Mouse (Mus musculus) stomach, embryonic 16.5 days (tissue): ENCODE data around the gene Gprc5d. TPM values are rescaled to one million over a fixed set of nuclear protein-coding genes. Genes with fewer than 3 reads are reported as not detected.
A peak's percentile ranks its signal among the peaks of the same experiment; 100 is the strongest.

Experiments used
- ATAC-seq: fragments of 200-750 bp; cut with Nextera tagmentation; 2 replicates; pipeline ENCODE4 v1.8.0; 2017; ENCODE audit warnings: moderate number of reproducible peaks, moderate TSS enrichment; ENCODE audit not compliant: insufficient read depth, low FRiP score
- H3K27ac ChIP-seq: fragments of 300-500 bp; sonication (generic); 2 replicates; pipeline ENCODE4 v1.5.1; 2014; ENCODE audit warnings: low read length
- H3K27me3 ChIP-seq: fragments of 300-500 bp; sonication (generic); 2 replicates; pipeline ENCODE4 v1.6.1; 2014; ENCODE audit warnings: low read length, control low read depth, mixed read lengths; ENCODE audit not compliant: control insufficient read depth, insufficient read depth
- H3K36me3 ChIP-seq: fragments of 300-500 bp; sonication (generic); 2 replicates; pipeline ENCODE4 v1.6.1; 2014; ENCODE audit warnings: low read length; ENCODE audit not compliant: control insufficient read depth, insufficient read depth
- H3K4me1 ChIP-seq: fragments of 300-500 bp; sonication (generic); 2 replicates; pipeline ENCODE4 v1.6.1; 2014; ENCODE audit warnings: low read length, control low read depth, mixed read lengths; ENCODE audit not compliant: control insufficient read depth, insufficient read depth
- H3K4me2 ChIP-seq: fragments of 300-500 bp; sonication (generic); 2 replicates; pipeline ENCODE4 v1.6.1; 2014; ENCODE audit warnings: low read depth, low read length, mixed read lengths
- H3K4me3 ChIP-seq: fragments of 300-500 bp; sonication (generic); replicated peaks from 2 replicates; pipeline ENCODE4 v1.5.1; 2014; ENCODE audit warnings: mild to moderate bottlenecking, low read length
- H3K9ac ChIP-seq: fragments of 300-500 bp; sonication (generic); 2 replicates; pipeline ENCODE4 v1.6.1; 2014; ENCODE audit warnings: low read length
- H3K9me3 ChIP-seq: fragments of 300-500 bp; sonication (generic); replicated peaks from 2 replicates; pipeline ENCODE4 v1.6.1; 2016; ENCODE audit warnings: low read length, control low read depth; ENCODE audit not compliant: control insufficient read depth
- WGBS: fragments of 180-500 bp; shearing (Covaris S2); extraction: QIAGEN DNeasy Blood & Tissue Kit; methylation state at CpG from one replicate; pipeline ENCODE4 v1.1.7; 2014; 5-methylcytosine and 5-hydroxymethylcytosine counted together
- polyA plus RNA-seq: library from polyadenylated mRNA; unstranded; fragments of >200 nt; fragmentation: Nextera tagmentation; extraction: Ambion mirVana; gene quantifications from 2 replicates; pipeline ENCODE4 v1.2.1, GENCODE M21; 2015

The Gprc5d gene
- 0.13 and 0.40 TPM in 2 replicates for polyA plus RNA-seq

DNA sequence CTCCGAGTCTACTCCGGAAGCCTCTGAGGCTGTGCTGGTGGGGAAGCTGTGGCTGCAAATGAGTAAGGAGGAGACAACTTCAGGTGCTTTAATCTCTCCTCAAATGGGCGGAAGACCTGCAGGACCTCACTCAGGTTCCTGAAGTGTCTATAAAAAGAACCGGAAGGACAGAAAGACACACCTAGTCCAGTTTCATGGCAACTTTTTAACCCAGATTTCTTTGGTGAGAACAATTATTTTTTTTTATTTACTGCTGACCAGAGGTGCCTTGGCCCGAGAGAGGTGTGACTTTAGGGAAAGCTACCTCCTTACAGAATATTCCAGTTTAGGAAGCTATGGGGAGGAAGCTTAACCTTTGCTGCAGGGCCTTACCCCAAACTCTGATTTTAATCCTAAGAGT is at the start of gene Gprc5d:
TSS of gene Gprc5d (minus strand) at position 101 of the 400 bp plus-strand sequence.
- Histone ChIP-seq H3K4me2 (no peak within 1 kb of the TSS), H3K9ac (no peak within 1 kb of the TSS), H3K36me3 (no peaks in the 10 kb centered on the region), H3K27ac (no peak within 1 kb of the TSS), H3K9me3 (no peaks in the 10 kb centered on the region), H3K27me3 (no peaks in the 10 kb centered on the region), H3K4me3 (no peak within 1 kb of the TSS), H3K4me1 (no peaks in the 10 kb centered on the region)
- ATAC-seq: no peak
- WGBS: 84% methylated on average over 5 of the region's 5 CpGs

DNA sequence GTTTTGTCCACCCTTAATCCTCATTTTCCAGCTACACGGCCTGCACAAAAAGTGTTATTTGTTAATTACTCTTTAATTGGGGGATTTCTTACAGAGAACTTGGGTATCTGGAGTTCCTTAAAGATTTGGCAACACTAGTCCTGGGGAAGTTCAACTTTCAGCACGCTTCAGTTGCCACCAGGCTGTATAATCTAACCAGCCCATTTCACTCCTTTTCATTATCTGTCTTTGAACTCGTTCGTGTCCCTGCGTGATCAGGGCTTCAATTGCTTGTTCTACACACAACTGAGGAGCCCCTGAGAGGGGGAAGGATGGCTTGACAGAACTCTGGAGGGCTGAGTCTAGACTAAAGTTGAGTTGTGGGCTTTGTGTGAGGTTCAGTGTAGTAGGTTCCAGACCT is 48.6 kb upstream of the Gprc5d start:
- 58% methylated on average over 5 of the region's 5 CpGs for WGBS
- Histone ChIP-seq H3K27ac (peak overlapping the region; percentile 91), H3K4me3 (peak overlapping the region; percentile 78), H3K9me3 (no peaks in the 10 kb centered on the region), H3K4me2 (peak overlapping the region; percentile 87), H3K36me3 (no peaks in the 10 kb centered on the region), H3K4me1 (peaks cover 26% of the 10 kb centered on the region), H3K9ac (0 out of 2 replicates have a peak overlapping the region, but pooled peaks have one; percentile 90), H3K27me3 (no peaks in the 10 kb centered on the region)
- no peak for ATAC-seq

DNA sequence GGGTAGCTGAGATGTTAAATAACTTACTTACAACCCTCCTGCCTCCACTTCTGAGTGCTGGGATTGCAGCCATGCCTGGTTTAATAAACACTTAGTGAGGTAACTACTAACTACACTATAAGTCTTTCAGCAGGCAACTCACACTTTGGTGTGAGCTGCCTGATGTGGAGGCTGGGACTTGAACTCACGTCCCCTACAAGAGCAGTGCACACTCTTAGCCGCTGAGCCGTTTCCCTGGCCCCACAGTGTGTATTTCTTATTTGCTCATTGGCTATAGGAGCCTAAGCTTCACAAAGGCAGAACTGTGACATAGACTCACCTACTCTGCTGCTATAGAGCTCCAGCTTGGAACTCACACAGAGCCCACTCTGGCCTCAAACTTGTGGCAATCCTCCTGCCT is 48.2 kb upstream of the Gprc5d start:
- Histone ChIP-seq H3K9me3 (no peaks in the 10 kb centered on the region), H3K27me3 (no peaks in the 10 kb centered on the region), H3K4me2 (peak overlapping the region; percentile 14; the same call in 1 of the 2 replicates), H3K4me3 (0 out of 2 replicates have a peak overlapping the region, but pooled peaks have one; percentile 5), H3K4me1 (peaks cover 29% of the 10 kb centered on the region), H3K9ac (no peak overlapping the region), H3K27ac (no peak overlapping the region), H3K36me3 (no peaks in the 10 kb centered on the region)
- no peak for ATAC-seq
- WGBS: 84% methylated on average over 3 of the region's 3 CpGs

DNA sequence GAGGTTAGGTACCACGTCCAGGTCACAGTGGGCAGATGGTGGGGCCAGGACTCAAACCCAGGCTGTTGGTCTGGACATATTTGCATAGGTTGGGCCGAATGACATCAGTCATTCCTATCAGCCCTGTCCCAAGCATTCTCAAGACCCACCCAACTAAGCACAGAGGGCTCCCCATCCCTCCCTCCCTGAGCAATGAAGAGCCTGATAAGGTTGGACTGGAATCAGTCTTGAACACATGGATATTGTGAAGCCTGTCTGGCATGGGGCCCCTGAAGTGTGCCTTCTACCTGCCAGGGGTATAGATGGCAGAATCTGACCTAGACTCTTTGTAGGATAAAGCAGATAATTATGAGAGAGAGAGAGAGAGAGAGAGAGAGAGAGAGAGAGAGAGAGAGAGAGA is 47.6 kb upstream of the Gprc5d start:
- no peaks in the 10 kb centered on the region for H3K9me3 ChIP-seq
- H3K9ac ChIP-seq: no peak overlapping the region
- 70% methylated on average over 2 of the region's 2 CpGs for WGBS
- no peak for ATAC-seq
- H3K27me3 ChIP-seq: no peaks in the 10 kb centered on the region
- H3K27ac ChIP-seq: no peak overlapping the region
- no peak overlapping the region for H3K4me2 ChIP-seq
- H3K4me1 ChIP-seq: peaks cover 31% of the 10 kb centered on the region
- no peak overlapping the region for H3K4me3 ChIP-seq
- no peaks in the 10 kb centered on the region for H3K36me3 ChIP-seq

DNA sequence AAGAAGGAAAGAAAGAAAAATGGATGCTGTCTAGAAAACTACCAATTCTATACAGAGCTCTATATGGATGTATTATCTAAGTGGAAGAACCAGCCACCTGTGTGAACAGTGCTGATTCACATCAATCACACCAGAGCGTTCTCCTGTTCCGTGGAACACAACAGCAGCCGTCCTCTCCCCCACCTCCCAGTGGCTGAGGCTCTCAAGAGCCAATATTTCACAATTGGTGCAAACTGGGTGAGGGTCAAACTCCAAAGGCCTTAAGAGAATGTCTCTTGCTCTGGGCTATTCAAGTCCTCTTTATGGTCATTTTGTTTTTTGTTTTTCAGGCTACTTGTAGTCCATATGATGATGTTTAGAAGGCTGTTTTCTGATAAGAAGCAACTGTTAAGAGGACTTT is 47.1 kb upstream of the Gprc5d start:
- 51% methylated on average over 3 of the region's 3 CpGs for WGBS
- no peak overlapping the region for H3K4me3 ChIP-seq
- no peak for ATAC-seq
- no peak overlapping the region for H3K9ac ChIP-seq
- H3K27me3 ChIP-seq: no peaks in the 10 kb centered on the region
- H3K4me1 ChIP-seq: peaks cover 31% of the 10 kb centered on the region
- no peaks in the 10 kb centered on the region for H3K9me3 ChIP-seq
- H3K4me2 ChIP-seq: no peak overlapping the region
- no peaks in the 10 kb centered on the region for H3K36me3 ChIP-seq
- H3K27ac ChIP-seq: no peak overlapping the region

DNA sequence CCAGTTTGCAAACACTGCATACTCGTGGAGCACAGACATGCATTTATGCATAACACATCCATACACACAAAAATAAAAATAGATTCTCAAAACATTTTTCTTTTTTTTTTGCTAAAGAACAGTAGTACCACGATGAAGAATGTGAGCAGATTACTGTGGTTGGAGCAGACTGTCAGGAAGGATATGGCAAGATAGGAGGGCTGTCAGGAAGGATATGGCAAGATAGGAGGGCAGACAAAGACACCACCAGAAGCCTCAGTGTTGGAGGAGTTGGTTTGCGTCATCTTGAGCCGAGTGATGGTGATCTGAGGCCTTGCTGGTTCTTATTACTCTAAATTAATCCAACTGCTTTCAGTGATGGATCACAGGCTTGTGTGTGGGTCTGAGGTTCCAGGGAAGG is 44.8 kb upstream of the Gprc5d start:
- no peak overlapping the region for H3K27ac ChIP-seq

DNA sequence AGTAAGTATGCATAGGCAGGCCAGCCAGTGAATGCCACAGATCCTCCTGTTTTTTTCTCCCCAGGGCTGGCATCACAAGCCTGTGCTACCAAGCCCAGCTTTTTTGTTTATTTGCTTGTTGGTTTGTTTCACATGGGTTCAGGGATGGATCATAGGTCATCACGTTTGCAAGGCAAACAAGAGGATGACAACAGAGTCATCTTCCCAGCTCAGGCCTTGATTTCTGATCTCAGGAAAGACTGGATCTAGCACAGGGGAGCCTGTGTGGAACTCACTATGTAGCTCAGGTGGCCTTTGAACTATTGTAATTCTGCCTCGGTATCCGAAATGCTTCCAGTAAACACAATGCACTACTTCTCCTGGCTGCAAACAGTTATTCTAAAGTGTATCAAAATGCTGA is 44.2 kb upstream of the Gprc5d start:
- Histone ChIP-seq H3K9me3 (no peaks in the 10 kb centered on the region), H3K9ac (no peak overlapping the region), H3K4me1 (peaks cover 28% of the 10 kb centered on the region), H3K4me3 (no peak overlapping the region), H3K36me3 (no peaks in the 10 kb centered on the region), H3K27ac (no peak overlapping the region), H3K4me2 (no peak overlapping the region), H3K27me3 (no peaks in the 10 kb centered on the region)
- no peak for ATAC-seq
- WGBS: 92% methylated on average over 3 of the region's 3 CpGs

More for the DNA sequence above, 44.8 kb upstream of the Gprc5d start:
- H3K4me1 ChIP-seq: peaks cover 28% of the 10 kb centered on the region
- no peak overlapping the region for H3K4me2 ChIP-seq
- no peaks in the 10 kb centered on the region for H3K36me3 ChIP-seq
- no peak overlapping the region for H3K9ac ChIP-seq
- no peak overlapping the region for H3K4me3 ChIP-seq
- no peaks in the 10 kb centered on the region for H3K9me3 ChIP-seq
- ATAC-seq: no peak
- 62% methylated on average over 4 of the region's 4 CpGs for WGBS
- H3K27me3 ChIP-seq: no peaks in the 10 kb centered on the region

DNA sequence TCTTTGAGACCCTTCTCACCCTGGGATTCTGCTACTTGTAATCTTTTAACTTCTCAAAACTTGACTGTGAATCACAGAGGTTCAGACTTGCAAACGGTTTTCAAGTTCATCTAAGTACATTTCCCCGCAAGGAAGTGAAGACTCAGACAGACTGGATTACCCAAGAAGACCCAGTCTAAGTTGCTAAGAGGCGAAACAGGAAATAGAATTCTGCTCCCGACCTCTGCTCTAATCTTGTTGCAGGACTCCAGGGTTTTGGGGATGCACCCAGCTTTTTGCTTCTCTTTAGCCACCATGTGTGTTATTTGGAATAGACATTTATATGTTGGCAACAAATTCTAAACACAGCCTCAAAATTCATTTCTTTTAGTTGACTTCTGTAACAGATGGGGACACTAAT is 43.3 kb upstream of the Gprc5d start:
- Histone ChIP-seq H3K4me3 (no peak overlapping the region), H3K27ac (no peak overlapping the region), H3K4me1 (peaks cover 18% of the 10 kb centered on the region), H3K9me3 (no peaks in the 10 kb centered on the region), H3K4me2 (no peak overlapping the region), H3K36me3 (no peaks in the 10 kb centered on the region), H3K27me3 (no peaks in the 10 kb centered on the region), H3K9ac (no peak overlapping the region)
- WGBS: 56% methylated on average over 4 of the region's 4 CpGs
- no peak for ATAC-seq

DNA sequence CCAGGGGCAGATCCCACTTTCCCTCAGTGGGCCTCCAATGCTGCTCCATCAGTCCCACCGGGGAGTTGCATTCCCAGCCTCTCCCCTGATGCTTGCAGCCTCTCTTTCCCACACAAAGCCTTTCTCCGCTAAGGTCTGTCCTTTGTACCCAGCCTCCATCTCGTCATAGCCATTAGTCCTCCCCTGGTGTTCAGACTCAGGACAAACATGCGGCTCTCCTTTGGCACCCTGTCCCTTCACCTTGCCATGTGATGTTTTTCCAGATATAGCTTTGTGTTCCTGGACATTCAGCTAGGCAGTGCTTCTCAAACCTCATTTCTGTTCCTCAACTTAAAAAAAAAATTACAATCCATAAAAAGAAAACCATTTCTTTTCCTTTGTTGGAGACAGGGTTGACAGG is 40.4 kb upstream of the Gprc5d start:
- 65% methylated on average over 4 of the region's 4 CpGs for WGBS
- no peak for ATAC-seq
- no peaks in the 10 kb centered on the region for H3K36me3 ChIP-seq
- no peaks in the 10 kb centered on the region for H3K9me3 ChIP-seq
- H3K27ac ChIP-seq: no peak overlapping the region
- no peak overlapping the region for H3K9ac ChIP-seq
- H3K4me3 ChIP-seq: no peak overlapping the region
- H3K4me2 ChIP-seq: no peak overlapping the region
- peaks cover 10% of the 10 kb centered on the region for H3K4me1 ChIP-seq
- no peaks in the 10 kb centered on the region for H3K27me3 ChIP-seq

DNA sequence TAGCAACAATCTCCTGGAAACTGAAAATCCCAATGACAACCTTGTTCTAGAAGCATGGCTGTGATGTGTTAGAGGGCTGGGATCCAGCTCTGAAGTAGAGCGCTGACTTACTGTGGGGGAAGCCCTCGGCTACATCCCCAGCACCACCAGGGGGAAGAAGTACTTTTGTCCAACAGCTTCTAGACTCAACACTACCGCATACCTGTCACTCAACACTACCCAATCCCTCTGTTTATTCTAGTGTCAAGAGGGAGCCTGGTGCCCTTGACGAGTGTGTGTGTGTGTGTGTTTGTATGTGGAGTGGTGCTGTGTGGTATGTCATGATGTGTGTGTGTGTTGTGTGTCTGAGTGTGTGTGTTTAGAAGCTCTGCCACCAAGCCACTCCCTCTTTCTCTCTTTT is 39.4 kb upstream of the Gprc5d start:
- H3K9me3 ChIP-seq: no peaks in the 10 kb centered on the region
- H3K27ac ChIP-seq: no peak overlapping the region
- no peak overlapping the region for H3K4me2 ChIP-seq
- ATAC-seq: no peak
- peaks cover 5% of the 10 kb centered on the region; the same call in 1 of the 2 replicates for H3K4me1 ChIP-seq
- no peak overlapping the region for H3K9ac ChIP-seq
- H3K27me3 ChIP-seq: no peaks in the 10 kb centered on the region
- H3K4me3 ChIP-seq: no peak overlapping the region
- H3K36me3 ChIP-seq: no peaks in the 10 kb centered on the region
- 58% methylated on average over 4 of the region's 4 CpGs for WGBS
